ENCODE assay signal across 11 mouse cellular contexts in genomic region chr5:75701662-75702061, GRCm38 (mm10).
A peak's percentile ranks its signal among the peaks of the same experiment; 100 is the strongest.
DNase-seq lines count a peak whose midpoint lies in the region; TF ChIP-seq lines count a peak whose summit lies in the region.
"Had no signal": no experiment of that assay in that cellular context is flagged by ENCODE, and none has a peak within 500 bp of the region (broad histone marks: within the 10 kb centered on the region; RNA-seq: fewer than 3 reads in every experiment).

No protein-coding gene starts in this region.

- no peak overlapping the region for H3K4me3 ChIP-seq in MEL (ENCODE audit: control insufficient read depth in 1 of 2, insufficient read depth in 1 of 2, low read depth in 2 of 2, low read length in 2 of 2)
- H3K4me3 ChIP-seq: limb, embryonic 12.5 days; stomach, embryonic 15.5 days had no signal

- no peak overlapping the region for H3K9ac ChIP-seq in MEL (ENCODE audit: control insufficient read depth, low read depth, low read length, poor library complexity, severe bottlenecking)
- H3K9ac ChIP-seq: limb, embryonic 12.5 days; stomach, embryonic 15.5 days had no signal

- no peak for TF ChIP-seq CTCF in MEL (IDR thresholded peaks at IDR 0.05 in 2 of 3, conservative IDR thresholded peaks at IDR 0.05 in 1 of 3; ENCODE audit: control insufficient read depth in 1 of 3, insufficient read depth in 1 of 3, low read depth in 2 of 3, low read length in 3 of 3, poor library complexity in 1 of 3, severe bottlenecking in 1 of 3)

- H3K36me3 ChIP-seq in MEL (ENCODE audit: control insufficient read depth in 1 of 2, insufficient read depth in 2 of 2, low read length in 2 of 2): peaks cover 0 to 4% of the 10 kb centered on the region in 2 experiments; a peak in 2 of 4 replicates
- H3K36me3 ChIP-seq: limb, embryonic 12.5 days; stomach, embryonic 15.5 days had no signal

- no peak for TF ChIP-seq EP300 in MEL (IDR thresholded peaks at IDR 0.05; ENCODE audit: low read depth in 1 of 2, low read length in 2 of 2)

- peak; percentile 12 for DNase-seq in kidney, postnatal 14 days
- DNase-seq in kidney, adult 18-20 months: no peak
- DNase-seq in MEL (ENCODE audit: low read depth, low spot score) (no peak), R1 (ENCODE audit: low read depth, low spot score) (peak; percentile 20)
- DNase-seq in heart, postnatal 25 days (ENCODE audit: low spot score): peak; percentile 18
- no peak for DNase-seq in retina, embryonic 14.5 days (ENCODE audit: low spot score)
- DNase-seq in thymus, postnatal 14 days: no peak
- DNase-seq in thymus, postnatal 36 days: no peak
- DNase-seq: gastrocnemius, postnatal 10 days had no signal

- no peak for TF ChIP-seq POLR2A in MEL (IDR thresholded peaks at IDR 0.05; ENCODE audit: control insufficient read depth in 1 of 2, insufficient read depth in 1 of 2, low read depth in 1 of 2, low read length in 2 of 2, poor library complexity in 1 of 2)

- H3K9me3 ChIP-seq in MEL (replicated peaks; ENCODE audit: insufficient read depth, low read length): no peaks in the 10 kb centered on the region
- H3K9me3 ChIP-seq: limb, embryonic 12.5 days; stomach, embryonic 15.5 days had no signal

- no peak overlapping the region for H3K27ac ChIP-seq in MEL (ENCODE audit: control insufficient read depth, low read depth, low read length)
- H3K27ac ChIP-seq: limb, embryonic 12.5 days; stomach, embryonic 15.5 days had no signal

- peaks cover 3 to 10% of the 10 kb centered on the region in 2 experiments for H3K4me1 ChIP-seq in MEL (ENCODE audit: control insufficient read depth in 1 of 2, insufficient read depth in 2 of 2, low read length in 2 of 2)
- H3K4me1 ChIP-seq: limb, embryonic 12.5 days; stomach, embryonic 15.5 days had no signal

- intact Hi-C loops in heart, postnatal 25 days (cut with DNase I): no loop called here

- no peaks in the 10 kb centered on the region for H3K27me3 ChIP-seq in MEL (ENCODE audit: control insufficient read depth in 1 of 2, insufficient read depth in 2 of 2, low read length in 2 of 2)
- H3K27me3 ChIP-seq: limb, embryonic 12.5 days; stomach, embryonic 15.5 days had no signal

- H3K79me2 ChIP-seq in MEL (ENCODE audit: control insufficient read depth, insufficient read depth, low read length, poor library complexity): no peaks in the 10 kb centered on the region

- no peak for TF ChIP-seq RAD21 in MEL (IDR thresholded peaks at IDR 0.05; ENCODE audit: low read depth, low read length)

TF ChIP-seq in MEL, 35 proteins besides CTCF, POLR2A, EP300 and RAD21:
- TF ChIP-seq MXI1 (IDR thresholded peaks at IDR 0.05; ENCODE audit: low read depth, low read length) (no peak; the same call in none of the 2 replicates), USF1 (IDR thresholded peaks at IDR 0.05; ENCODE audit: low read depth, low read length) (peak; percentile 62; the same call in 1 of the 2 replicates)

Comparison
In these comparisons a context has a peak if more than half of its experiments do, and no peak if none do; other contexts are left out.
1. DNase-seq: peak in kidney, postnatal 14 days (single experiment), R1 (single experiment) and heart, postnatal 25 days (single experiment); none in kidney, adult 18-20 months (single experiment), MEL (single experiment), retina, embryonic 14.5 days (single experiment), thymus, postnatal 14 days (single experiment) and thymus, postnatal 36 days (0 of 2).